ENCODE assay signal across 27 mouse cellular contexts in genomic region chr6:48909229-48909628, GRCm38 (mm10). TPM values are rescaled to one million over a fixed set of nuclear protein-coding genes. Genes with fewer than 3 reads are reported as not detected.
"Had no signal": no experiment of that assay in that cellular context is flagged by ENCODE, and none has a peak within 500 bp of the region (broad histone marks: within the 10 kb centered on the region; RNA-seq: fewer than 3 reads in every experiment).

No protein-coding gene starts in this region.

- H3K4me1 ChIP-seq: heart, embryonic 13.5 days; heart, embryonic 15.5 days; hindbrain, embryonic 13.5 days; hindbrain, embryonic 15.5 days; kidney, embryonic 15.5 days; limb, embryonic 10.5 days; limb, embryonic 12.5 days; liver, embryonic 13.5 days had no signal

- ATAC-seq: hindbrain, postnatal 0 days had no signal

- H3K9me3 ChIP-seq: heart, embryonic 13.5 days; heart, embryonic 15.5 days; hindbrain, embryonic 13.5 days; hindbrain, embryonic 15.5 days; kidney, embryonic 15.5 days; limb, embryonic 10.5 days; limb, embryonic 12.5 days; liver, embryonic 13.5 days had no signal

- H3K27ac ChIP-seq: heart, adult 2 months; heart, embryonic 13.5 days; heart, embryonic 15.5 days; hindbrain, embryonic 13.5 days; hindbrain, embryonic 15.5 days; hindbrain, postnatal 0 days; kidney, embryonic 15.5 days; kidney, postnatal 0 days; left cerebral cortex, adult 2 months; limb, embryonic 10.5 days; limb, embryonic 12.5 days; liver, embryonic 13.5 days had no signal

- H3K27me3 ChIP-seq: heart, embryonic 13.5 days; heart, embryonic 15.5 days; hindbrain, embryonic 13.5 days; hindbrain, embryonic 15.5 days; kidney, embryonic 15.5 days; limb, embryonic 12.5 days; liver, embryonic 13.5 days had no signal

- H3K9ac ChIP-seq: heart, embryonic 13.5 days; heart, embryonic 15.5 days; hindbrain, embryonic 13.5 days; hindbrain, embryonic 15.5 days; kidney, embryonic 15.5 days; limb, embryonic 12.5 days; liver, embryonic 13.5 days had no signal

- H3K4me3 ChIP-seq: heart, adult 2 months; heart, embryonic 13.5 days; heart, embryonic 15.5 days; hindbrain, embryonic 13.5 days; hindbrain, embryonic 15.5 days; kidney, embryonic 15.5 days; left cerebral cortex, adult 2 months; limb, embryonic 10.5 days; limb, embryonic 12.5 days; liver, embryonic 13.5 days had no signal

- DNase-seq: gastrocnemius, postnatal 14 days; gastrocnemius, postnatal 36 days; heart, adult 11 months; heart, adult 2 months; heart, postnatal 14 days; heart, postnatal 36 days; kidney, adult 11 months; kidney, adult 2 months; kidney, adult 9 months; kidney, postnatal 14 days; kidney, postnatal 36 days; liver; liver, embryonic 13.5 days had no signal

- H3K4me2 ChIP-seq: heart, embryonic 11.5 days; heart, embryonic 13.5 days; heart, embryonic 15.5 days; hindbrain, embryonic 13.5 days; hindbrain, embryonic 15.5 days; kidney, embryonic 15.5 days; limb, embryonic 12.5 days; liver, embryonic 11.5 days; liver, embryonic 13.5 days had no signal

- H3K36me3 ChIP-seq: heart, embryonic 13.5 days; heart, embryonic 15.5 days; hindbrain, embryonic 13.5 days; hindbrain, embryonic 15.5 days; kidney, embryonic 15.5 days; limb, embryonic 10.5 days; limb, embryonic 12.5 days; liver, embryonic 13.5 days had no signal

RNA-seq across cellular contexts. Expression of gene 1600015I10Rik, which starts 20.5 kb away (rescaled TPM):
- polyA plus RNA-seq: heart, embryonic 13.5 days; heart, embryonic 15.5 days; hindbrain, embryonic 11.5 days; hindbrain, embryonic 13.5 days; hindbrain, embryonic 15.5 days; hindbrain, postnatal 0 days; kidney, adult 2 months; kidney, embryonic 15.5 days; kidney, postnatal 0 days; limb, embryonic 10.5 days; limb, embryonic 12.5 days; liver, embryonic 11.5 days; liver, embryonic 13.5 days had no signal

RNA-seq across cellular contexts. Expression of gene Aoc1, which starts 36.5 kb away (rescaled TPM):
- polyA plus RNA-seq: heart, embryonic 11.5 days; heart, embryonic 13.5 days; heart, embryonic 15.5 days; heart, postnatal 0 days; hindbrain, embryonic 11.5 days; hindbrain, embryonic 13.5 days; hindbrain, embryonic 15.5 days; limb, embryonic 10.5 days; limb, embryonic 12.5 days; liver, embryonic 11.5 days; liver, embryonic 13.5 days had no signal
